Mouse (Mus musculus): ENCODE data around the gene Ikzf2. TPM values are rescaled to one million over a fixed set of nuclear protein-coding genes. Genes with fewer than 3 reads are reported as not detected.

Gene Ikzf2
- 0.19 and 0.29 TPM in 2 replicates for polyA plus RNA-seq (2012; rRNA removed)

DNA sequence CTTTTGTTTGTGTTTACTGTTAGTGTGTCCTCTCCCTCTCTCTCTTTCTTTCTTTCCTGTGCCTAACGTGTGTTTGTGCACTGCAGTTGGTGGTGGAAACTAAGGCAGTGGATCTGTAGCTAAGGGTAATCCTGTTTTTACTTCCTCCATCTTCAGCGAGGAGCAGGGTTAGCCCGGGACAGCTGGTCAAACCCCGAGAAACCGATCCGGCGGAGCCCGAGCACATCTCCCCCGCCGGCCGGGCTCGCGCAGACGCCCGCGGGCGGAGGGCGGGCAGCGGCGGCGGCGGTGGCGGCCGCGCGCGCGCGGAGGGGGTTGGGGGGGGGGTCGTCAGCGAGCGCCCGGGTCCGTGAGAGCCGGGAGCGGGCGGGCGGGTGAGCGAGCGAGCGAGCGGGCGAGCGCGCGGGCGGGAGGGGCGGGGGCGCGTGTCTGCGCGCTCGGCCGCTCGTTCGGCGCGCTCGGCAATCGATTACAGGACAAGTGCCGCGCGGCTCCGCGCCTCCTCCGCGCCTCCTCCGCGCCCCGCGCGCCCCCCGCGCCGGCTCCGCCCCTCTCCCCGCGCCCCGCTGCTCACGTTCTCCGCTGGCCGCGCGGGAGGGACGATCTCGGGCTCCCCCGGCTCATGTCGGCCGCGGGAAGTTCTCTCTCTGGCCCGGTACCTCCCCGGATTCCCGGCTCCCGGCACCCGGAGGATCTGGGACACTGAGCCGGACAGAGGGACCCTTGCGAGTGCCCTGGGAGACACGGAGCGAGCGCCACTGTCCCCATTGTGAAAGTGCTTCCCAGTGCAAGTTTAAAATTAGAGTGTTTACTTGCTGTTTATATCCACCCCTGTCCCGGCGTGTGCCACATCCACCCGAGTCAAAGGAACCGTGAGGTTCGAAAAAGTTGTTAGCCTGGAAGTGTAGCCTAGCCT lies at the start of gene Ikzf2:
Ikzf2 (minus strand) TSS at position 170 of the 916 bp plus-strand sequence.
- H3K36me3 ChIP-seq (ENCODE audit: control insufficient read depth, insufficient read depth, low read length), result no peaks in the 10 kb centered on the region
- no peak for TF ChIP-seq CTCF (IDR thresholded peaks at IDR 0.05; ENCODE audit: control insufficient read depth, insufficient read depth, insufficient replicate concordance, low read depth, low read length)
- no peak for TF ChIP-seq POLR2A (IDR thresholded peaks at IDR 0.05; ENCODE audit: control insufficient read depth, low read depth, low read length)
- peak within 1 kb of the TSS; percentile 85 for H3K4me3 ChIP-seq (ENCODE audit: control insufficient read depth, low read depth, low read length)
- H3K4me1 ChIP-seq (ENCODE audit: control insufficient read depth, insufficient read depth, low read length), result peaks cover 2% of the 10 kb centered on the region
- no peaks in the 10 kb centered on the region for H3K27me3 ChIP-seq (ENCODE audit: control insufficient read depth, insufficient read depth, low read length)
- peak within 1 kb of the TSS; percentile 65 for H3K27ac ChIP-seq (ENCODE audit: control insufficient read depth, insufficient read depth, low read depth, low read length)

GRCm38 (mm10) chr1:69729729-69730128 lies 42.7 kb upstream of the Ikzf2 start:
- Histone ChIP-seq H3K27ac (ENCODE audit: control insufficient read depth, insufficient read depth, low read depth, low read length) (no peak overlapping the region), H3K4me3 (ENCODE audit: control insufficient read depth, low read depth, low read length) (no peak overlapping the region), H3K36me3 (ENCODE audit: control insufficient read depth, insufficient read depth, low read length) (no peaks in the 10 kb centered on the region), H3K4me1 (ENCODE audit: control insufficient read depth, insufficient read depth, low read length) (no peaks in the 10 kb centered on the region), H3K27me3 (ENCODE audit: control insufficient read depth, insufficient read depth, low read length) (no peaks in the 10 kb centered on the region)
- TF ChIP-seq CTCF (IDR thresholded peaks at IDR 0.05; ENCODE audit: control insufficient read depth, insufficient read depth, insufficient replicate concordance, low read depth, low read length), result no peak
- TF ChIP-seq POLR2A (IDR thresholded peaks at IDR 0.05; ENCODE audit: control insufficient read depth, low read depth, low read length), result no peak

DNA sequence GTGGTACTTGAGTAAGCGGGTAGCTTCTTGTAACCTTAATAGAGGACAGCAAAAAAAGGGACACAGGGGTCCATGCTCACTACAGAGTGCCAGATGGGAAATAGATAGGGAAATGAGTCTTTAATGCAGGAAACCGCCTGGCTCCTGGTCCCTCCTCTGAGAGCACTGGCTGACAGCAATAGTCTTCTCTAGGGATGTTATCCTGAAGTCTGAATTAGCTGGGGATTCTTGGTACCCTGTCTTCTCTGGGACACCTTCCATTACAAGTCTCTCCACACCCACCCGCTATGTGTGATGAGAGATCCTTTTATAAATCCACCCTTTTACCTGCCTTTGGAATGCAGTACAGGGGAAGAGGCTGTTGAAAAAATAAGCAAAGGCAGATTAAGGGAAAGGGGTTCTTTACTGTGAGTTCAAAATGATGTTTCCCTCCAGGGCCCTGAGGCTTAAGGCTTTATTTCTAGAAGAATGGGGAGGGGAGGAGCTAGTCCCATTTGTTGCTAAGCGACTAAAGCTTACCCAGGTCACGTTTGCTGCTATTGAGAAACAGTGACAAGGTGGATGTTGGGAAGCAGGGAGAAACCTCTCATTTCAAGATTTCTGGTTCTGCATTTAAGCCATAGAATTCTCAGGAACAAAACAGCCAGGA lies 42.1 kb upstream of the Ikzf2 start:
- Histone ChIP-seq H3K36me3 (ENCODE audit: control insufficient read depth, insufficient read depth, low read length) (no peaks in the 10 kb centered on the region), H3K4me1 (ENCODE audit: control insufficient read depth, insufficient read depth, low read length) (no peaks in the 10 kb centered on the region), H3K27me3 (ENCODE audit: control insufficient read depth, insufficient read depth, low read length) (no peaks in the 10 kb centered on the region), H3K4me3 (ENCODE audit: control insufficient read depth, low read depth, low read length) (no peak overlapping the region), H3K27ac (ENCODE audit: control insufficient read depth, insufficient read depth, low read depth, low read length) (no peak overlapping the region)
- no peak for TF ChIP-seq CTCF (IDR thresholded peaks at IDR 0.05; ENCODE audit: control insufficient read depth, insufficient read depth, insufficient replicate concordance, low read depth, low read length)
- TF ChIP-seq POLR2A (IDR thresholded peaks at IDR 0.05; ENCODE audit: control insufficient read depth, low read depth, low read length), result no peak

DNA sequence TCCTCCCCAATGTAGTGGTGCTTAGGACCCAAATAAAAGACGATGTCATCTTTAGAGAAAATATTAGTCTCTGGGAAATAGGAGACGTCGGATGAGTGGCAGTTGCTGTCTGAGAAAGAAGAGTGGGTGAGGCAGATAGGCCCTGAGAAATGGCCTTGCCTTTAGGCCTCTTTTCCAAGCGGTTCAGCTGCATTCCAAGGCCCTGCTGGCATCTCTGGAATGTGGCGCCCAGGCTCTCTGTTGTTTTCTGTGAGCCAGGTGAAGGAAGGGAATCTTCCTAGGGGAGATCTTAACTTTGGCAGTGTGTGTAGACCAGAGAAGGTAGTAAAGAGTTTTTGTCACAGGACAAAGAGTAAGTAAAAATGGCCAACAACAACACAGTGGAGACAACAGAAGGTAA lies 40.9 kb upstream of the Ikzf2 start:
- H3K4me3 ChIP-seq (ENCODE audit: control insufficient read depth, low read depth, low read length), result no peak overlapping the region
- H3K4me1 ChIP-seq (ENCODE audit: control insufficient read depth, insufficient read depth, low read length), result no peaks in the 10 kb centered on the region
- H3K36me3 ChIP-seq (ENCODE audit: control insufficient read depth, insufficient read depth, low read length), result no peaks in the 10 kb centered on the region
- no peak for TF ChIP-seq POLR2A (IDR thresholded peaks at IDR 0.05; ENCODE audit: control insufficient read depth, low read depth, low read length)
- TF ChIP-seq CTCF (IDR thresholded peaks at IDR 0.05; ENCODE audit: control insufficient read depth, insufficient read depth, insufficient replicate concordance, low read depth, low read length), result no peak
- no peaks in the 10 kb centered on the region for H3K27me3 ChIP-seq (ENCODE audit: control insufficient read depth, insufficient read depth, low read length)
- no peak overlapping the region for H3K27ac ChIP-seq (ENCODE audit: control insufficient read depth, insufficient read depth, low read depth, low read length)

DNA sequence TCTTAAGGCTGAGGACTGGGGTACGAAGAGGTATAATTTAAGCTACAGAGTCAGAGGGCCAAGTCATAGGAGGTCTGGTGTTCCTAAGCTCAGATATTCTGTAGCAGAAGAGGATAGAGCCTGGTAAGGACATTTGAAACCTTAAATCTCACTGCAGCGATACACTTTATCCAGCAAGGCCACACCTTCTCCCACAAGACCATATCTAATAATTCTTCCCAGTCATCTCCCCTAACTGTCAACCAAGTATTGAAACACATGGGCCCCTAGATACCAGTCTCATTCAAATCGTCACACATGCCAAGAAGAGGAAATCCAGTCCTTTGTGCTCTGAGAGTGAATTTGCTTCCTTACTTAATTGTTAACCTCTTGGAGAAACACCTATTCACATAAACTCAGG lies 30.1 kb upstream of the Ikzf2 start:
- TF ChIP-seq CTCF (IDR thresholded peaks at IDR 0.05; ENCODE audit: control insufficient read depth, insufficient read depth, insufficient replicate concordance, low read depth, low read length) (no peak), POLR2A (IDR thresholded peaks at IDR 0.05; ENCODE audit: control insufficient read depth, low read depth, low read length) (no peak)

DNA sequence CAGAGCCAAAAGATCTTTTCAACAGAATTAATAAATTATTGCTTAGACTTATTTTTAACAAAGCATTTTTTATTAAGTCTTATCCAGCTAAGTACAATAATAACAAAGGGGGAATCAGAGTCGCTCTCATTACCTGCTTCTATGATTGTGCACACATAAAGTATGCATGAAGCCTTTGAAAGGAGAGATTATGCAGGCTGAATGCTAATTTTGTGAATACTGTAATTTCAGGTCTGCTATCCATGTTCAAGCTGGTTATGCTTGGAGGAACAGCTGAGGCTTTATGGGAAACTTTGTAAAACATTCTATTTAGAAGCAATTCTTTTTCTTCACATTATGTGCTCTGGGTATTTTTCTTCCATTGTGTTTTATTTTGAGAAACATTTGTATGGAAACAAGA lies 21.5 kb upstream of the Ikzf2 start:
- Histone ChIP-seq H3K4me1 (ENCODE audit: control insufficient read depth, insufficient read depth, low read length) (no peaks in the 10 kb centered on the region), H3K36me3 (ENCODE audit: control insufficient read depth, insufficient read depth, low read length) (no peaks in the 10 kb centered on the region), H3K27ac (ENCODE audit: control insufficient read depth, insufficient read depth, low read depth, low read length) (no peak overlapping the region), H3K4me3 (ENCODE audit: control insufficient read depth, low read depth, low read length) (no peak overlapping the region), H3K27me3 (ENCODE audit: control insufficient read depth, insufficient read depth, low read length) (no peaks in the 10 kb centered on the region)
- TF ChIP-seq POLR2A (IDR thresholded peaks at IDR 0.05; ENCODE audit: control insufficient read depth, low read depth, low read length) (no peak), CTCF (IDR thresholded peaks at IDR 0.05; ENCODE audit: control insufficient read depth, insufficient read depth, insufficient replicate concordance, low read depth, low read length) (no peak)

More for the DNA sequence above, 30.1 kb upstream of the Ikzf2 start:
- Histone ChIP-seq H3K36me3 (ENCODE audit: control insufficient read depth, insufficient read depth, low read length) (no peaks in the 10 kb centered on the region), H3K4me3 (ENCODE audit: control insufficient read depth, low read depth, low read length) (no peak overlapping the region), H3K4me1 (ENCODE audit: control insufficient read depth, insufficient read depth, low read length) (no peaks in the 10 kb centered on the region), H3K27ac (ENCODE audit: control insufficient read depth, insufficient read depth, low read depth, low read length) (no peak overlapping the region), H3K27me3 (ENCODE audit: control insufficient read depth, insufficient read depth, low read length) (no peaks in the 10 kb centered on the region)

- Histone ChIP-seq H3K27me3 (ENCODE audit: control insufficient read depth, insufficient read depth, low read length) (no peaks in the 10 kb centered on the region), H3K4me1 (ENCODE audit: control insufficient read depth, insufficient read depth, low read length) (no peaks in the 10 kb centered on the region), H3K27ac (ENCODE audit: control insufficient read depth, insufficient read depth, low read depth, low read length) (no peak overlapping the region), H3K36me3 (ENCODE audit: control insufficient read depth, insufficient read depth, low read length) (no peaks in the 10 kb centered on the region), H3K4me3 (ENCODE audit: control insufficient read depth, low read depth, low read length) (no peak overlapping the region)
- no peak for TF ChIP-seq POLR2A (IDR thresholded peaks at IDR 0.05; ENCODE audit: control insufficient read depth, low read depth, low read length)
- no peak for TF ChIP-seq CTCF (IDR thresholded peaks at IDR 0.05; ENCODE audit: control insufficient read depth, insufficient read depth, insufficient replicate concordance, low read depth, low read length)
These were observed 16.6 kb upstream of the Ikzf2 start for GRCm38 (mm10) chr1:69703506-69704156.
